Mouse (Mus musculus) forebrain, embryonic 13.5 days (tissue): ENCODE measurements at regions not wholly inside any gene's neighbourhood (a gene's known extent, or its start where the extent isn't known, plus 50 kb on each side); places are given as distances from the start of the nearest gene placed in this dataset.
A peak's percentile ranks its signal among the peaks of the same experiment; 100 is the strongest.

Experiments used
- ATAC-seq: fragments of 200-750 bp; cut with Nextera tagmentation; 2 replicates; pipeline ENCODE4 v1.8.0; 2017
- H3K27ac ChIP-seq: fragments of 300-500 bp; sonication (generic); 2 replicates; pipeline ENCODE4 v1.5.1; 2015; ENCODE audit warnings: inconsistent platforms, mild to moderate bottlenecking, moderate library complexity
- H3K27me3 ChIP-seq: fragments of 300-500 bp; sonication (generic); 2 replicates; pipeline ENCODE4 v1.6.1; 2015; ENCODE audit warnings: mild to moderate bottlenecking, inconsistent platforms
- H3K36me3 ChIP-seq: fragments of 300-500 bp; sonication (generic); 2 replicates; pipeline ENCODE4 v1.6.1; 2015; ENCODE audit warnings: mild to moderate bottlenecking, inconsistent platforms; ENCODE audit not compliant: poor library complexity, severe bottlenecking
- H3K4me1 ChIP-seq: fragments of 300-500 bp; sonication (generic); 2 replicates; pipeline ENCODE4 v1.6.1; 2015; ENCODE audit warnings: inconsistent platforms
- H3K4me2 ChIP-seq: fragments of 300-500 bp; sonication (generic); 2 replicates; pipeline ENCODE4 v1.6.1; 2015; ENCODE audit warnings: inconsistent platforms, mild to moderate bottlenecking, moderate library complexity
- H3K4me3 ChIP-seq: fragments of 300-500 bp; sonication (generic); 2 replicates; pipeline ENCODE4 v1.5.1; 2015; ENCODE audit warnings: mild to moderate bottlenecking, inconsistent platforms
- H3K9ac ChIP-seq: fragments of 300-500 bp; sonication (generic); 2 replicates; pipeline ENCODE4 v1.6.1; 2015; ENCODE audit warnings: mild to moderate bottlenecking, inconsistent platforms
- H3K9me3 ChIP-seq: fragments of 300-500 bp; sonication (generic); replicated peaks from 2 replicates; pipeline ENCODE4 v1.6.1; 2016; ENCODE audit warnings: inconsistent platforms
- WGBS: fragments of 180-500 bp; shearing (Covaris S2); methylation state at CpG from one replicate; pipeline ENCODE4 v1.1.7; 2015; 5-methylcytosine and 5-hydroxymethylcytosine counted together

DNA sequence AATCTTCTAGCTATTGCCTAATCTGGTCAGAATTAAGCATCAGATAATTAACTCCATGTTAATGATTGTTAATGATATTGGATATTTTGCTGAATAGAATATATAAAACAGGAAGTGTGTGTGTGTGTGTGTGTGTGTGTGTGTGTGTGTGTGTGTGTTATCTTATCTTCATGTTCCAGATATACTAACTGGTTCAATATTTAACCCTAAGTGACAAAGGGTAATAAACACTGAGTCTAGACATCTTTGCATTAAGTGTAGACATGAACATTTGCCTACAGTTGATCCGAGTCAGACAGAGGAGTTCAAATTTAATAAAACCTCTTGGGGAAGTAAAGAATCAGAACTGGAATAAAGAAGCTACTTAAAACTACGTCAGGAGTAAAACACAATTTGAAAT, 161.6 kb downstream of the Fsip2 start:
- Histone ChIP-seq H3K27me3 (no peaks in the 10 kb centered on the region), H3K9ac (no peak overlapping the region), H3K4me1 (no peaks in the 10 kb centered on the region), H3K36me3 (no peaks in the 10 kb centered on the region), H3K4me3 (no peak overlapping the region), H3K27ac (no peak overlapping the region), H3K4me2 (no peak overlapping the region), H3K9me3 (no peaks in the 10 kb centered on the region)
- WGBS: 86% methylated on average over 2 of the region's 2 CpGs
- no peak for ATAC-seq

DNA sequence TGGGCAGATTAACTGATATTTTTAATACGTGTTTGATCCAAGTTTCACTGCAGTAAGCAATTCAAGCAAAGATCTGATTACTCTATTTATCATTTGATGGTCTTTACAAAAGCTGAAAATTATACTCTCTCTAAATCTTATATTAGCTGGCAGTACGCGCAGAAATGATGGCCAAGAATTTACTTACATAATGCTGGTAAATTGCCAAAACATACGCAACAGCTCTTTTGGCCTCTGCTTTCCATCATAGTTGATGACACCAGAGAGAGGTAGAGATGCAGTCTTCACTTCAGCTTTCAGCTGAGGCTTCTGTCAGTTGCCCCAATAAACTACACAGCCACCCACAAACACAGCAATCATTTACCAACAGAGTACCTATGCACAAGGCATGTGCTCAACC, 182.9 kb downstream of the Fsip2 start:
- ATAC-seq: no peak
- H3K27me3 ChIP-seq: no peaks in the 10 kb centered on the region
- no peaks in the 10 kb centered on the region for H3K36me3 ChIP-seq
- no peak overlapping the region for H3K9ac ChIP-seq
- WGBS: 90% methylated on average over 4 of the region's 4 CpGs
- no peak overlapping the region for H3K27ac ChIP-seq
- no peaks in the 10 kb centered on the region for H3K9me3 ChIP-seq
- H3K4me1 ChIP-seq: no peaks in the 10 kb centered on the region
- no peak overlapping the region for H3K4me3 ChIP-seq
- no peak overlapping the region for H3K4me2 ChIP-seq

DNA sequence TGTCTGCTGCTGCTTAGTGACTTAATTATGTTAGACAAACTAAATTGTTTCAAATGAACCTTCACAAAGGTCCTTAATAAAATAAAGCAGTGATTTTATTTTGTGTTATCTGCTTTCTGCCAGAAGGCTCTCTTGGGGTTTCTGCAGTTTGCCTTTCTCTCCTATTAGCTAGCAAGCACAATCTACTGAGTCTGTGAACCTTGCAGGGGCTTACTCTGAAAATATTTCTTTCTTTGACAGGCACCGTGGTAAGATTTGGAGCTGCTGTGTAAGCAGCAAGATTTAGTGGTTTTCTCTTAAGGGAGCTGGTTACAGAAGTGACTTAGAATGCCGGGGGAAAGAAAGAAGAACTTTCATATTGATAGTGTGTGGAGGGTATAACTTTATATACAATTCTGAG, 187.3 kb downstream of the Fsip2 start:
- no peak overlapping the region for H3K27ac ChIP-seq
- 61% methylated on average over 2 of the region's 2 CpGs for WGBS
- H3K4me2 ChIP-seq: no peak overlapping the region
- no peaks in the 10 kb centered on the region for H3K36me3 ChIP-seq
- ATAC-seq: no peak
- H3K9ac ChIP-seq: no peak overlapping the region
- no peaks in the 10 kb centered on the region for H3K27me3 ChIP-seq
- no peaks in the 10 kb centered on the region for H3K9me3 ChIP-seq
- no peak overlapping the region for H3K4me3 ChIP-seq
- H3K4me1 ChIP-seq: no peaks in the 10 kb centered on the region; the same call in 1 of the 2 replicates

DNA sequence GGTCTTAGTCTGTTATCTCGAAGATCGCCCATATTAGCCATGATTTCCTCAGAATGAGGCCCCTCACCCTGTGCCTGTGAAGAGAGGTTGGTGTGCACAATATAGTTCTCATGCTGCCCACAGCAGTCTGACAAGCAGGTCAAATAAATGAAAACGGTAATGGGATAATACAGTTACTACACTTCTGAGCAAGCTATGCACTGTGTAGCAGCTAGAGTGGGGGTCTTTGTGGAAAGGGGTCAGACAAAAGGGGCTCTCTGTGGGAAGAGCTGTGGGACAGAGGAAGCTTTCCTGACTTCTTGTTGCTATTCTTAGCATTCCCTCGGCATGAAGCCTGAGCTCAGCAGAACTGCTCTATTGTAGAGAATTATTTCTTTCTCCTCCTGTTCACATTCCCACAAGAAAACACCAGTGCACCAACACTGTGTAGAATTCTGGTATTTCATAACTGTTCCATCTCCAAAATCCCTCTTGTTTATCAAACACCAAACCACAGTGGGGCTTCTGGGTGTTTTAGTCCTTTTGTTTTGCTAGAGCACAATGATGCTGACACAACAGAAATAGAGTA, 187.9 kb downstream of the Fsip2 start:
- Histone ChIP-seq H3K27me3 (no peaks in the 10 kb centered on the region), H3K4me2 (no peak overlapping the region), H3K4me3 (no peak overlapping the region), H3K4me1 (no peaks in the 10 kb centered on the region; the same call in 1 of the 2 replicates), H3K36me3 (no peaks in the 10 kb centered on the region), H3K9ac (no peak overlapping the region), H3K27ac (no peak overlapping the region), H3K9me3 (no peaks in the 10 kb centered on the region)
- 30% methylated on average over 4 of the region's 4 CpGs for WGBS
- ATAC-seq: peak; percentile 65; the same call in 1 of the 2 replicates

DNA sequence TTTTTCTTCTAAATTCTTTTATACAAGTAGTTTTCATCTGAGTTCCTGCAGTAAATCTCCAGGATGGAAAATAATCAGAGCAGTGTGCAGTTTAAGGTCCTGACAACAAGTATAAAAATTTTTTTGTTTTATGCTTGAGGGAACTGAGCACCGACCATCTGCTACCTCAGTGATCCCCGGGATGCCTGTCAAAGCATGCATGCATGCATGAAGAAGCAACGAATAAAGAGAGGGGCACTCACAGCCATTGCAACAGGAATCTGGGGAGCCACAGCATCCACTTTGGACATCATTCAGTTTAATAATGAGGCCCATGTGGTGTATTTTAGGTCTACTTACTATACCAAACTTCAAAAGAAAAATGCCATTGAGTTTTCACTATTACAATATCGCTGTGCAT, 222.4 kb downstream of the Fsip2 start:
- Histone ChIP-seq H3K27me3 (no peaks in the 10 kb centered on the region), H3K4me1 (0 out of 2 replicates have a peak, but pooled peaks cover 7% of the 10 kb centered on the region), H3K9ac (no peak overlapping the region), H3K9me3 (no peaks in the 10 kb centered on the region), H3K4me2 (no peak overlapping the region), H3K36me3 (no peaks in the 10 kb centered on the region), H3K27ac (peak overlapping the region; percentile 35; the same call in 1 of the 2 replicates), H3K4me3 (no peak overlapping the region)
- WGBS: 22% methylated on average over 4 of the region's 4 CpGs
- peak; percentile 86 for ATAC-seq
